Mouse (Mus musculus) forebrain, embryonic 11.5 days (tissue): Measurements from ENCODE around the gene AC131692.1. TPM values are rescaled to one million over a fixed set of nuclear protein-coding genes. Genes with fewer than 3 reads are reported as not detected.

ENCODE experiments used
- microRNA-seq: library from miRNA; unstranded; fragments of <30 nt; microRNA quantifications from one replicate; pipeline ENCODE4, GENCODE M21; 2016; ENCODE audit not compliant: insufficient number of aligned reads
- polyA plus RNA-seq: library from polyadenylated mRNA; unstranded; fragments of >200 nt; fragmentation: Nextera tagmentation; extraction: Ambion mirVana; gene quantifications from 2 replicates; pipeline ENCODE4 v1.2.1, GENCODE M21; 2014

Gene AC131692.1
- polyA plus RNA-seq, 1 experiment from 2014 or later, result 0.90 TPM

Small RNA genes lying within 50 kb of the gene (microRNA-seq; reads per million reads assigned to microRNA genes)
- gene Mir6988, result not detected

Other genes with a start within 250 kb of the AC131692.1 start
- 20.4 and 24.5 TPM in 2 replicates for gene Frmd8, start 219.1 kb upstream of the AC131692.1 start, polyA plus RNA-seq
- gene Slc25a45, start 216.6 kb upstream of the AC131692.1 start, polyA plus RNA-seq, result 0.90 and 1.1 TPM in 2 replicates
- gene Tigd3, start 200.3 kb upstream of the AC131692.1 start, polyA plus RNA-seq, result 10.1 and 10.7 TPM in 2 replicates
- 232 and 246 TPM in 2 replicates for gene Dpf2, start 181.4 kb upstream of the AC131692.1 start, polyA plus RNA-seq
- gene Cdc42ep2, start 169.6 kb upstream of the AC131692.1 start, polyA plus RNA-seq, result 1.8 and 2.5 TPM in 2 replicates
- 108 and 118 TPM in 2 replicates for gene Pola2, start 130.2 kb upstream of the AC131692.1 start, polyA plus RNA-seq
- not detected in 2 replicates for gene Slc22a20, start 108.3 kb upstream of the AC131692.1 start, polyA plus RNA-seq
- gene Capn1, start 78.5 kb upstream of the AC131692.1 start, polyA plus RNA-seq, result 3.9 and 5.3 TPM in 2 replicates
- 29.1 and 35.8 TPM in 2 replicates for gene Syvn1, start 47.8 kb upstream of the AC131692.1 start, polyA plus RNA-seq
- gene Mrpl49, start 36.6 kb upstream of the AC131692.1 start, polyA plus RNA-seq, result 86.8 and 89.2 TPM in 2 replicates
- 729 and 755 TPM in 2 replicates for gene Fau, start 36.6 kb upstream of the AC131692.1 start, polyA plus RNA-seq
- gene Znhit2, start 33.2 kb upstream of the AC131692.1 start, polyA plus RNA-seq, result 39.6 and 42.5 TPM in 2 replicates
- gene Tm7sf2, start 26.0 kb upstream of the AC131692.1 start, polyA plus RNA-seq, result 31.7 and 33.3 TPM in 2 replicates
- 60.3 and 61.8 TPM in 2 replicates for gene Vps51, start 17.2 kb upstream of the AC131692.1 start, polyA plus RNA-seq
- not detected in 2 replicates for gene Tmem262, start 14.4 kb upstream of the AC131692.1 start, polyA plus RNA-seq
- 1.2 and 1.5 TPM in 2 replicates for gene Gm28374, start 12.2 kb upstream of the AC131692.1 start, polyA plus RNA-seq
- gene Zfpl1, start 9.5 kb upstream of the AC131692.1 start, polyA plus RNA-seq, result 62.5 and 75.0 TPM in 2 replicates
- gene Cdca5, start 9.4 kb upstream of the AC131692.1 start, polyA plus RNA-seq, result 75.5 and 76.7 TPM in 2 replicates
- gene Naaladl1, start 11.4 kb downstream of the AC131692.1 start, polyA plus RNA-seq, result 0.93 and 1.0 TPM in 2 replicates
- gene Sac3d1, start 24.2 kb downstream of the AC131692.1 start, polyA plus RNA-seq, result 64.5 and 73.7 TPM in 2 replicates
- gene Snx15, start 33.9 kb downstream of the AC131692.1 start, polyA plus RNA-seq, result 27.4 and 30.9 TPM in 2 replicates
- gene Batf2, start 46.6 kb downstream of the AC131692.1 start, polyA plus RNA-seq, result not detected in 2 replicates
- 72.2 and 79.6 TPM in 2 replicates for gene Arl2, start 47.1 kb downstream of the AC131692.1 start, polyA plus RNA-seq
- gene Majin, start 90.0 kb downstream of the AC131692.1 start, polyA plus RNA-seq, result not detected in 2 replicates
- 0.65 TPM in 1 of 2 replicates, not detected in the other for gene Gpha2, start 132.0 kb downstream of the AC131692.1 start, polyA plus RNA-seq
- gene Ppp2r5b, start 141.5 kb downstream of the AC131692.1 start, polyA plus RNA-seq, result 41.4 and 45.6 TPM in 2 replicates
- 12.3 and 14.6 TPM in 2 replicates for gene Atg2a, start 147.2 kb downstream of the AC131692.1 start, polyA plus RNA-seq
- gene Ehd1, start 182.3 kb downstream of the AC131692.1 start, polyA plus RNA-seq, result 72.6 and 74.2 TPM in 2 replicates
- 0.55 TPM in 2 replicates for gene Cdc42bpg, start 212.0 kb downstream of the AC131692.1 start, polyA plus RNA-seq
- 83.5 and 97.8 TPM in 2 replicates for gene Men1, start 240.6 kb downstream of the AC131692.1 start, polyA plus RNA-seq
- 11.8 and 13.7 TPM in 2 replicates for gene Map4k2, start 246.7 kb downstream of the AC131692.1 start, polyA plus RNA-seq